Mouse (Mus musculus) lung, postnatal 25 days (tissue): ENCODE data around the gene Pprc1.

ENCODE experiments used
- DNase-seq: peaks from one replicate; pipeline ENCODE4 v3.0.0; 2022; ENCODE audit warnings: low spot score

Pprc1 gene

DNA sequence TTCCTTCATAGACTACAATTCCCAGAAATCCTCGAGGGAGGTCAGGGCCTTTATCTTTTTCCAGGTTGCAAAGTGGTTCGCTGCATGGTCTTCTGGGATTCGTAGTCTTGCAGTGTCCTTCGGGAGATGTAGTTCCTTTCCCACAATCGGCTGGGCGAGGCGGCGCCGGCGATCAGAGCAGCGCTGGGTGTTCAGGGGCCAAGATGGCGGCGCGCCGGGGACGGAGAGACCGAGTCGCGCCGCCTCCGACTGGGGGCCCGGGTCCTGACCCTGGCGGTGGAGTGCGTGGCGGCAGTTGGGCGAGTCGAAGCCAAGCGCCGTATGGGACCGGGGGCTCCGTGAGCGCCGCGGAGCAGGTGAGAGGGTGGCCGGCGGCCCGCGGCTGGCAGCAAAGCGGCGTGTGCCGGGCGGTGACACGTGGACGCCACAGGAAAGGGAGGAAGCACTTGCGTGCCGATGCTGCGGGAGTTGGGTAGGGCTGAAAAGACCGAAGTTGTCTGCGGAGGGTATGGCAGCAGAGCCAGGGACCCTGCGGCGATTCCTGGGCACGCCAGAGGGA is 11.8 kb downstream of the Pprc1 start:
- DNase-seq = peak; percentile 98

DNA sequence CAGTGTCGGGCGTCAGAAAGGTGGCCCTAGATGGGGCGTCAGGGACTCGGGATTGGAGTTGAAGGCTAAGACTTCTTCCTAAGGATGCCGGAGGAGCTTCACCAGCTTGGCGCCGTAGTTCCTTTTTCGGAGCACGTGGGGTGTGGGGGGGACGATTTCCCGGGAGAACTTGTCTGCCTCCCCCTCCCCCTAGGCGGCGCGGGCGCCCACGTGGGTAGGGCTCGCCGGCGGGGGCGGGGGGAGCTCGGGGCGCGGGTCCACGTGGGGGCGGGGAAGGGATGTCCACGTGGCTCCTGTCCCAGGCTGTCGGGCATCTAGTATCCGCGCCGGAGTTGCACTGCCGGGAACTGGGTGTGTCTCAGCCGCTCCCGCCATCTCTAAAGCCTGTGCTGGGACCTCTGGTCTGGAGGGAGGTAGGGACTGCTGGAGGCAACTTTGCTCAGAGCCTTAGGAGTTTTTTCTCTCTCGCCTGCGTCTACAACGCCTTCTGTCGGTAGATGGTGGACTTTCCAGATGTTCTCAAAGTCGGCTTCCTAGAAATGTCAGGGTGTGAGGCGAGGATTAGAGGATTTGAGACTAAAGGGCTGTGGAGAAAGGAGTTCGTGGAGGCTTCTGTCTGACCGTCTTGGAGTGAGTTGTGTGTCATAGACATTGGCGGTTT is 12.4 kb downstream of the Pprc1 start:
- DNase-seq = peak; percentile 77

DNA sequence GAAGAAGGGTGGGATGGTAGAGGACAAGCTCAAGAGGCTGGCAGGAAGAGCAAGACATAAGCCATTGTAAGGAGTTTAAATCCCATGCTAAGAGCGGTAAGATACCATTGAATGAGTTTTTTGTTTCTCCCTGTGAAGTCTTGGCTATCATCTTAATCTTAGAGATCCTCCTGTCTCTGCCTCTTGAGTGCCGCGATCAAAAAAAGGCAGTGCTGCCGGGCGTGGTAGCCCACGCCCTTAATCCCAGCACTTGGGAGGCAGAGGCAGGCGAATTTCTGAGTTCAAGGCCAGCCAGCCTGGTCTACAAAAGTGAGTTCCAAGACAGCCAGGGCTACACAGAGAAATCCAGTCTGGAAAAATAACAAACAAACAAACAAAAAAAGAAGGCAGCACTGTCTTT is 13.8 kb downstream of the Pprc1 start:
- DNase-seq = no peak

DNA sequence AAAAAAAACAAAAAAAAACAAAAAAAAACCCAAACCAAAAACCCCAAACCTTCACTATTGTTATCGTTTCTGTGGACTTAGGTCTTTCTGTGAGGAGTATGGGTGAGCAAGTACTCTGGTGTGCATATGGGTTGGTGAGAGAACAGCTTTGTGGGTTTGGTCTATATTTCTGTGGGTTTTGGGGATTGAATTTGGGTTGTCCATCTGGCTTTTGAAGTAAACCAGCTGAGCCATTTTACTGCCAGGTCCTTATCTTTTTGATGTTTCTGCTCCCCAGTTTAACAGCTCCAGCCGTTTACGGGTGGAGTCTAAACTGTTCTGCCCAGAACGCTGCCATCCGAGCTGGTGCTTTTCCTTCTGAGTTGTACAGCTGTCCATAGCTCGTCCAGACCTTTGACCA is 16.2 kb downstream of the Pprc1 start:
- DNase-seq = no peak

DNA sequence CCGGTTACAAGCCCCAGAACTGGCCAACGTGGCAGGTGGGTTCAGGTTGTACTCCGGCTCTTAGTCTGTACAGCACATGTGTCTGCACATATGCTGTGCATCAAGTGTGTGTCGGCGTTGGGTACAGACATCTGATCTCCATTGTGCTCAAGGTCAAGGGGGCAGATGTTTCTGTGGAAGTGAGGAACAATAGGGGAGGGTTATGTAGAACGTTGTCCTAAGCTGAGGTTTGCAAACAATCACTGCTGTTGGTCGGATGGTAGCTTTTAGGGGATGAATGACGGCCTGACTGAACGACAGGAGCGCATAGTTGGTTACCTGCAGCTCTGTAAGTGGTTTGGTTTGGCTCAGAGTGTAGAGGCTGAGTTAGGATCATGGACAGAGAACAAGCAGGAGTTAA is 23.4 kb downstream of the Pprc1 start:
- no peak for DNase-seq

DNA sequence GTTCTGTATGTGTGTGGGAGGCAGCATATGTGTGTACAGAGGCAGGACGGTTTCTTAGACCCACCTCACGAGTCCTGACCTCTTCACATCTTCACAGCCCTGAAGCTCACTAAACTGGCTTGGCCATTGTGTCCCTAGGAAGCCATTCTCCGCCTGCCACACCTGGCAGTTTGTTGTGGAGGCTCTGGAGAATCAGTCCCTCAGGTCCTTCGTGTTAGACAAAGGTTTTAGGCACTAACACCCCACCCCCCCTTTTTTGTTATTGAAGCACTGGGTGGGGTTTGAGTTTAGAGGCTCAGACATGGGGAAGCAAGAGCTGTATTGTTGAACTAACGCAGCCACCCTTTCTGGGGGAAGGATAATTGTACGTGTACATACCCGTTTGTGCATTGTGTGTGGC is 28.6 kb downstream of the Pprc1 start:
- DNase-seq = no peak

DNA sequence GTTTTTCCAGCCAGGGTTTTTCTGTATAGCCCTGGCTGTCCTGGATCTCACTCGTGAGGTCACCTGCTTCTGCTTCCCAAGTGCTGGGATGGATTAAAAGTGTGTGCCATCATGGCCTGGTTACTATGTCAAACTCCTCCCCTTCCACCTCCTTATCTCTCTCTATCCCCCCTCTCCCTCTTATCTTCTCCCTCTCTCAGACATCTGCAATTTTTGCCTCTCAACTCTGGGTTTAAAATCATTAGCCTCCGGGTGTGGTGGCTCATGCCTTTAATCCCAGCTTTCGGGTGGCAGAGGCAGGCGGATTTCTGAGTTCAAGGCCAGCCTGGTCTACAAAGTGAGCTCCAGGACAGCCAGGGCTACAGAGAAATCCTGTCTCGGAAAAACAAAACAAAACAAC is 29.6 kb downstream of the Pprc1 start:
- no peak for DNase-seq

DNA sequence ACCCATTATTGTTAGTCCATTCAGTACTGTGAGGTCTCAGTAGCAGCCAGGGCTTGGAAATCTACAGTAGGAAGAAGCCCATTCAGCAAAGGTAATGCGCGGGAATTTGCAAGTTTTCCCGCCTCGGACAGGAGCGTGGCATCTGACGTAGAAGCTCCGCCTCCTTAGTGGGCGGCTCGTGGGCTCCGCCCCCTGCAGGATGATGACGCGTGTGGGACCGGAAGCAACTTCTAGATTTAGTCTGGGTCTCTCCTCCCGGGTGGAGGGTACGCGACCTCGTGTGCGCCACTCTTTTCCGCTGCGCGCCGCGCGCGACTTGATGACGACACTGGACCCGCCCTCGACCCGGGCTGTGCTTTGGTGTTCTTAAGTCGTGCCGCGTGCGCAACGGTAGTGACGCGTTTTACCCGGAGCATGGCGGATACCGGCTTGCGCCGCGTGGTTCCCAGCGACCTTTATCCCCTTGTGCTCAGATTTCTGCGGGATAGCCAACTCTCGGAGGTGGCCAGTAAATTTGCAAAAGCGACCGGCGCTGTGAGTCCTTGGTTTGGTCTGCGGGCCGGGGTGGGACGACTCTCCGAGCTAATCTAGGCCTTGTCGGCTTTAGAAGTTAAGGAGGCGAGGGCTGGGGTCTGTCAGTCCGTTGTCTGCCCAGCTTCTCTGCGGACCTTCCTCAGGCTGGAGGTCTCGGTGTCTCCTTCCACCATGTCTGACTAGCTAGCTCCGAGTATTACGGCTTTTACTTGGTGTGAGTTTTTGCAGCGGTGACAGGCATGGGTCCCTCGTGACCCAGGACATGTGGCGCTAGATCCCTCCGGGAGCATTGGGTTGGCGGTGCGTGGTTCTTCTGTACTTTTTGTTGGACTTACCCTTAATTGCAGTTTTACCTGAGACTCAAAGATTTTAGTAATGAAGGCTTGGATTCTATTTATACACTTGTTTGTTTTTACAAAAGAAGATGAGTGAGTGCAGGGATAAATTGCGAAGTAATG is 31.2 kb downstream of the Pprc1 start, which contains the start of gene Nolc1:
TSS of gene Nolc1 (plus strand) at position 248 of the 992 bp plus-strand sequence.
- peak; percentile 99 for DNase-seq

DNA sequence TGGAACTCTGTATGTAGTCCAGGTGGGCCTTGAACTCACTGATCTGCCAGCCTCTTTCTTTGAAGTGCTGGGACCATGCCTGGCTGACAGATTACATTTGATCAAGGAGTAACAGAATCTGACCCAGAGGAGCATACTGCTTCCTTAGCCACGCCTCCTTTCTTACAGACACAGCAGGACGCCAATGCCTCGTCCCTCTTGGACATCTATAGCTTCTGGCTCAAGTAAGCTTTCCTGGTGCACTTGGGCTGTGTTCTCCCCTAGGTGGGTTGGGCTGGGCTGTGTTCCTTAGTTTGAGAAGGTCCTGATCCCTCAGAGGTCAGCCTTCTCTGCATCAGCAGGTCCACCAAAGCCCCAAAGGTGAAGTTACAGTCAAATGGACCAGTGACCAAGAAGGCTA is 33.8 kb downstream of the Pprc1 start:
- DNase-seq = no peak

DNA sequence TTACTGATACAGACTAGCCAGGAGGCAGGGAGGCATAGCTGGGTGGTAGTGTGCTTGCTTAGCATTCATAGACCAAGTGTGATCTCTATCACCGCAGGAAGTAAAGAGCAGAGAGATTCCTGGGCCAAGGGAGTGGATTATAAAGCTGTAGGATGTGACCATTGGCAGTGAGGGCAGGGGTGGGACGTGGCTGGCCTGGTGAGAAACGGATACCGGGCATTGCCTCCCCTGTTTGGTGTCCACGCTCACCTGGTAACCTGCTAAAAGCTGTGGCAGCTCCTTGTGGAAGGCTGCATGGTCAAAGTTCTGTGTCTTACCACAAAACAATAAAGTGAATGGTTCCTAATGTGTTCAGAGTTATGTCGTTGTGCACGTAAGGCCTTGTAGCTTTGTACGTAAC is 40.5 kb downstream of the Pprc1 start:
- DNase-seq = no peak

DNA sequence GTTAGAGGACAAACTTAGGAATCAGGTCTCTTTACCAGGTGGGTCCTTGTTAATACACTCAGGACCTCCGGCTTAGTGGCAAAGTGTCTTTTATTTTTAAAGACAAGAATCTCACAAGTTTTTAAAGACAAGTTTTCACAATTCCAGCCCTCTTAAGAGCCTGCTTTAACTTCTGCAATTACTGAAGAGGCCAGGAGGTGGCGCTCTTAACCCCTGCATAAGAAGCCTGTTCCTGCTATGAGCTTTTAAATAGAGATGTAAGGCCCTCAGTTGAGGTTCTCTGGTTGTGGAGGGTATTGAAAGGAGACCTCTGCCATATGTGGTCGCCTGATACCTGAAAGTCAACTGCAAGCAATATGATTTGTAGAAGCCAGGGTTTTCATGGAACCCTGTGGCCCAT is 41.7 kb downstream of the Pprc1 start:
- peak; percentile 24 for DNase-seq

DNA sequence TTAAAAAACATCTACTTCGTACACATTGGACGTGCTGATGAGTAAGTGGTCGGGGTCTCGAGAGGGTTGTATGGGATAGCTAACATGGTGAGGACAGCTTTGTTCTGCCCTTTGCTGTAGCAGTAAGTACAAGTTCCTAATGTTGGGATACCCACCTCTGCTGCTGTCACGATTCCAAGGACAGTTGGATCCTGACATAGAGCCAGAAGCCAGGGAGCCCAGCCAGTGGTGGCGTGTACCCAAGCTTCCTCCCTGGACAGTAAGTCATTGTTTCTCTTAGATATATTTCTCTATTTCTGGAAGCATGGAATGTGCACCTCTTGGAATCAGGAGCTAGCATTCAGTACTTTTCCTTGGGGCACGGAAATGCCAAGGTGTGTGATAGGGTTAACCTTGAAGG is 43.2 kb downstream of the Pprc1 start:
- no peak for DNase-seq

DNA sequence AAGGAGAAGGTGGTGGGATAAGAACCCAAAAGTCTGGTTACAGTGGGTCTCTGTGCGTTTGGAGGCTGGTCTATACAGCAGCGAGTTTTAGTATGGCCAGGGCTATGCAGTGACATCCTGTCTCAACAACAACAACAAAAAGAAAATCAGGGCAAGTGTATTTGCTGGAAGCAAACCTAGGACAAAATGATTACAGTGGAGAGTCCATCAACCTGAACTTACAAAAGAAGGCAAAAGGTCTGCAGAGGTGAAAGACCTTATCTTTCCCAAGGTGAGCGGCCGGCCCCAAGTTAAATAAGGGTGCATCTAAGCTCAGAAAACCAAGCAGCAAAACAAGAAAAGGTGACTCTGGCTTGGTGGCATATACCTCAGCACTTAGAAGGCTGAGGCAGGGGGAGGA is 47.0 kb downstream of the Pprc1 start:
- no peak for DNase-seq

DNA sequence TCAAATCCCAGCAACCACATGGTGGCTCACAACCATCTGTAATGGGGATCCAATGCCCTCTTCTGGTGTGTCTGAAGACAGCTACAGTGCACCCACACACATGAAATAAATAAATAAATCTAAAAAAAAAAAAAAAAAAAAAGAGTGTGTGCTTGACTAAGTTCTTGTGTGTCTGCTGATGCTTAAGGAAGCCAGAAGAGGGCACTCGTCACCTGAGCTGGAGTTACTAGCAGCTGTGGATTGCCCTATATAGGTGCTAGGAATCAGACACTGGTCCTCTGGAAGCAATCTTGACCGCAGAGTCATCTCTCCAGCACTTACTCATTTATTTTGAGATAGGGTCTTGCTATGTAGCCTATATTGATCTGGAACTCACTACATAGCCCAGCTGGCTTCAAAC is 49.5 kb downstream of the Pprc1 start:
- DNase-seq = no peak

DNA sequence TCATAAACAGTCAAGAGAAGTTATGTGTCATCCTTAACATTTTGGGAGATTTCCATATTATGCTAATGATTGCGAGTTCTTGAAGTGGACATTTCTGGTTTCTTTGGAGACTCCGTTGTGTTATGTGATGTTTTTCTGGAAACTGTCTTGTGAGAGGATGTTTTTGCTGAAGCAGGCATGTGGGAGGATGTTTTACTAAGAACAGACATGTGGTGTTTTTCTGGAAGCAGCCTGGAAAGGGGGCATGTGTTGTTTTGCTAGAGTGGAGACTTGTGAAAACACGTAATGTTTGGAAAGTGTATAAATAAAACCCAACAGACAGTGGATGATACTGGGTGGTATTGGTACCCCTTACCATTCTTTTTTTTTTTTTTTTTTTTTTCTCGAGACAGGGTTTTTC is 50.6 kb downstream of the Pprc1 start:
- no peak for DNase-seq

DNA sequence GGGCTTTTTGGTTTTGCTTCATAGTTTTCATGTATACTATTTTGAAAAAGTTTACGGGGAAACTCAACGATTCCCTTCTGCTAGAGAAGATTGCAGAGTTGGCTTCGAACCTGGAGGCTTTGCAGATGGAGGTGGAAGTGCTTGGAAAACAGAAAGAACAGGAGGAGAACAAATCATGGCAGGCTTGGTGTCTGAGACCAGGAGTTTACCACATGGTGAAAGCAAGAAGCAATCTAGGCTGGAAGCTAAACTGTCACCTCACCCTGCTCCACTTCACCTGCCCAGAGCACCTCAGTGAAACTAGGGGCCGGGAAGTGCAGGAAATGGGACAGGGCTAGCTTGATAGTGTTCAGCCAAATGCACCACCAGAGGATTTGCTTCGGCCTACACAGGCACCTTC is 51.7 kb downstream of the Pprc1 start:
- DNase-seq = no peak

DNA sequence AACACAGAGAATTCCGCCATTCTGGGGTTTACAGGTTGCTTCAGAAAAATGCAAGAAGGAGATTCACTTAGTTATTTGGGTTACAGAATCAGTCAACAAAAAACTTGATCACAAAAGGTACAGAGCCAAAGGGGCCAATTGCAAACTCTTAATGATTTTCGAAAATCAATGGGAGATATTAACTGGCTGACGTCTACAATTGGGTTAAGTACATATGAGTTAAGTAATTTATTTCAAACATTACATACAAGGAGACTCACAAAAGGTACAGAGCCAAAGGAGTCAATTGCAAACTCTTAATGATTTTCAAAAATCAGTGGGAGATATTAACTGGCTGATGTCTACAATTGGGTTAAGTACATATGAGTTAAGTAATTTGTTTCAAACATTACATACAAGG is 54.9 kb downstream of the Pprc1 start:
- DNase-seq = no peak

DNA sequence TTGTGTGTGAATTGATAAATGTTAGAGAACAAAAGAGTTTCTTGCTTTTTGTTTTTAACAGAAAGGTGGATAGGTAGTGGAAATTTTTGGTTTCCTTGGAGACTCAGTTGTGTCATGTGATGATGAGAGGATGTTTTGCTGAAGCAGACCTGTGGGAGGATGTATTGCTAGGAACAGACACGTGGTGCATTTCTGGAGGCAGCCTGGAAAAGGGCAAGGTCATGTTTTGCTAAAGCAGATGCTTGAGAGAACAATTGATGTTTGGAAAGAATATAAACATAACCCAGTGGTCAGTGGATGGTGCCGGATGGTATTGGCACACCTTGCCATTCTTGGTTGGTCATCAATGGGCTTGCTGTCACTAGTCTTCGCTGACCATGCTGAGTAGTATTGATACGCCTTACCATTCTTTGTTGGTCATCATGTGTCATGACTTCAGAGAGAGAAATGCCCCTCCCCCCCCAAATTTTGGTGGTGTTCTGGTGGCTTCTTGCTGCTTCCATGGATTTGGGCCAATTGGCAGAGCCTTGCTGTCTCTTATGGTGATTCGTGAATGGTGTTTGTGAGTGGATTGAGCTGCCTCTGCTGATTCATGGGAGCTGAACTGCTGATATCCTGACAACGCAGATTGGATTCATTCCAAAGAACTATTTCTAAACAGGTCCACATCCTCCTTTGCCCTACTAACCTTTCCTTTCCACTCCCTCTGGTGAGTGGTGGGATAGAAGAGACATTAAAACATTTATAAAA is 58.9 kb downstream of the Pprc1 start:
- DNase-seq = no peak

DNA sequence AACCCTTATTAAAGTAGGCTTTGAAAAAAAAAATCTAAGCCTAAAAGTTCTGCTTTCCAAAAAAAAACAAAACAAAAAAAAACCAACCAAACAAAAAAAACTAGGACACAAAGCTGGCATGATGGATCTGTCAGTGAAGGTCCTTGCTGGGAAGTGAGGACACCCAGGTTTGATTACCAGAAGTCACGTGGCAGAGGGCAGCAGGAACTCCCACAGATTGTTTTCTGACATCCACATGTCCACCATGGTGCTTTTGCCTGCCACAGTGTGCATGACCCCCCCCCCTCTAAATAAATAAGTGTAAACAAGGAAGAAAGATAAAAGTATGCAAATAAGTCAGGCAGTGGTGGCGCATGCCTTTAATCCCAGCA is 59.5 kb downstream of the Pprc1 start:
- no peak for DNase-seq

DNA sequence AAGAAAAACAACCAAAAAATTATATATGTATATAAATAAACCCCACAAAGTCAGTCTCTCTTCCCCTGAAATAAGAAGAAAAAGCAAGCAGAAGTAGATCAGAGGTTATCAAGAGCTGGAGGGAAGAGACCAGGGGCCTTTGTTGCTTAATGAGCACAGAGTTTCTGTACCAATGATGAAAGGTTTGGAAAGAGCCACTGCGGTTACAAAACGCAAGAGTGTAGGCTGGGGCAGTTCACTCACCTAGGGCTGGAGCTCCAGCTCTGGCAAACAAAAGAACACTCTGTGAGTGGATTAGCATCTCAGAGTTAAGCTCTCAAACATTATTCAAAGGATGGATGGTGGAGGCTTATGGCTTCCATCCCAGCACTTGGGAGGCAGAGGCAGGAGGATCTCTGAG is 65.5 kb downstream of the Pprc1 start:
- no peak for DNase-seq

DNA sequence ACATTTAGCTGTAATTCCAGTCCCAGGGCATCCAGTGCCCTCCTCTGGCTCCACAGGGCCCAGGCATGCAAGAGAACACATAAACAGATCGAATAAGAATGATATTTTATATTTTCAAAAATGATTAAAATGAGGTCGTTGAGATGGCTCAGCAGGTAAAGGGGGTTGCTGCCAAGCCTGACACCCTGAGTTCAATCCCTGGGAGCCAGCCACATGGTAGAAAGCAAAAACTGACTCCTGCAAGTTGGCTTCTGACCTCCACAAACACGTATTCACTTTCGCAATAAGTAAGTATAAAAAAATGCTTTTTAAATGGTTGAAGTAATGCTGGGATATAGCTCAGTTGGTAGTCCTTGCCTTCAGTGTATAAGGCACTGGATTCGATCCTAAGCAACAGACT is 66.1 kb downstream of the Pprc1 start:
- DNase-seq = no peak

DNA sequence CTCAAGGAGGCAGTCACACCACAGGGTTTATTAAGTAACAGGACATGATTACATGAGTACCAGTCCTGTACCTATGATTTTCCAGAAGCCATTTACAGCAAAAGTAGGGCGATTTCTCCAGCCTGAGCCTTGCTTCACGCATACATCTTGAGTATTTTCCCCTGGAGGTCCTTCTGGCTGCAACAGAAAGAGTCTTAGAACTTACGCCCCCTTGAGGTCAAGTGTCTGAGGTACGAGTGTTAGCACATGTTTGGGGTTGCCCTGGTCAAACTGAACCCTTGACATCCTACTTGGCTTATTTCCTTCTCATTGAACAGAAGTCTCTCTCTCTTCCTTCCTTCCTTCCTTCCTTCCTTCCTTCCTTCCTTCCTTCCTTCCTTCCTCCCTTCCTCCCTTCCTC is 69.9 kb downstream of the Pprc1 start:
- DNase-seq = no peak

DNA sequence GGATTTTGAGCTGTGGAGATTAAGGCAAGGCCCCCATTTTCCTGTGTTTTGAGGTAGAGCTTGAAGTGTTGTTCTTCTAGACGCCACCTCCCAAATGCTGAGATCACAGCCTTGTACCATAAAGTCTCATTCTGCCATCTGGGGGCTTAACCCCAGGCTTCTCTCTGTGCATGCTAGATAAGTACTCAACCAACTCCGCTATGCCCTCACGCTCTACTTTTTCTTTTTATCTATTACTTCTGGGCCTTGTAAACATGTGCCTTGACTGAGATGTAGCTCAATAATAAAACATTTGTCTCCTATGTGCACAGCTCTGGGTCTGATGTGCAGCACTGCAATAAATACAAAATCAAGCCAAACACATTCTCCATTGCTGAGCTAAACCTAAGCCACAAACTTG is 74.8 kb downstream of the Pprc1 start:
- no peak for DNase-seq
